Mouse (Mus musculus): ENCODE measurements around the gene Nme1.

Gene Nme1

GRCm38 (mm10) chr11:93968005-93968847, at the start of gene Nme1, which contains the start of gene Gm20390:
Gene Nme1 (minus strand): TSS chr11:93968521.
Gene Gm20390 (minus strand): TSS chr11:93968293.
- DNase-seq = peak; percentile 99

- DNase-seq = no peak
These were observed 35.0 kb upstream of the Nme1 start for GRCm38 (mm10) chr11:94003346-94003745.

DNA sequence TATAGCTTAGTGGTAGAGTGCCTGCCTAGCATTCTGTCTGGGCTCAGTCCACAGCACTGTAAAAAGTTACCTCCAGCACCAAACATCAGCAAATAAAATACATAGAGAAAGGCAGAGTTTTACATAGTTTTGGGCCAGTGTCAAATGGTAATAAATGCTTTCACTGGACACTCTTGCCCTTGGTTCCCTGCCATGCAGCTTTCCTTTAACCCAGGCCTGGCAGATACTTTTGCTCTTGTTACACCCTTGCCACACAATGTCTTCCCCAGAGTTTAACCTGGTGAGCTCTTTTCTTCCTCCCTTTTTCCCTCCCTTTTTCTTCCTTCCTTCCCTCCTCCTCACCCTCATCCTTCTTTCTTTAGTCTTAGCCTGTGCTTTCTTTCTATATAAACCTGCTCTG, 31.0 kb upstream of the Nme1 start:
- no peak for DNase-seq

GRCm38 (mm10) chr11:93997141-93997775, 28.9 kb upstream of the Nme1 start:
- DNase-seq = peak; percentile 12

- DNase-seq = peak; percentile 58
These were observed 28.2 kb upstream of the Nme1 start for GRCm38 (mm10) chr11:93996306-93997140.

DNA sequence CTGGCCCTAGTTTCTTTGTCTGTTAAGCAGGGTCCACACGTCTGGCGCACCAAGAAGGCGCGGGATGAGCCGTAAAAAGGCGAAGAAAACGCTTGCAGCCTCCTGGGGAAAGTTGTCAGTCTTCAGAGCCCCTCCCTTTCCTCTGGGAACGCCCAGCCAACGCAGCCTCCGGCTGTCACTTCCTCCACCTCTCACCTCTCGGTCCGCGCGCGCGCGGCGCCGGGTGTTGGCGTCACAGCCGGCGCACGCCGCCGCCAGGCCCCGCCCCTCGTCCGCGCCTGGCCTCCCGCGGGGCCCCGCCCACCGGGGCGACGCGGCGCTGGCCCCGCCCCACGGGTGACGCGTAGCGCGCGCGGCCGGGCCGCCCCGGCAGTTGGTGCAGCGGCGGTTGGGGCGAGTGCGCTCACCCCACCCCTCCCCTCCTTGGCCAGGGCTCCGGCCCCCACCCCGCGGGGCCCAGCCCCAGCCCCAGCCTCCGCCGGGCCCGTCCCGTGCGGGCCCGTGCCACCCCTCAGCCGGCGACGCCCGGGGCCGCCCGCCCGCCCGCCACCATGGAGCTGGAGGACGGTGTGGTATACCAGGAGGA, 27.5 kb upstream of the Nme1 start, which contains the start of gene Spag9:
TSS of gene Spag9 (plus strand) at position 372 of the 586 bp plus-strand sequence.
- peak; percentile 94 for DNase-seq

- DNase-seq = peak; percentile 72
These were observed 26.9 kb upstream of the Nme1 start for GRCm38 (mm10) chr11:93995111-93995719.

- DNase-seq = peak; percentile 3
These were observed 26.2 kb upstream of the Nme1 start for GRCm38 (mm10) chr11:93994531-93994930.

- no peak for DNase-seq
These were observed 20.2 kb upstream of the Nme1 start for GRCm38 (mm10) chr11:93988328-93989062.

- no peak for DNase-seq
These were observed 19.5 kb upstream of the Nme1 start for GRCm38 (mm10) chr11:93987625-93988327.

DNA sequence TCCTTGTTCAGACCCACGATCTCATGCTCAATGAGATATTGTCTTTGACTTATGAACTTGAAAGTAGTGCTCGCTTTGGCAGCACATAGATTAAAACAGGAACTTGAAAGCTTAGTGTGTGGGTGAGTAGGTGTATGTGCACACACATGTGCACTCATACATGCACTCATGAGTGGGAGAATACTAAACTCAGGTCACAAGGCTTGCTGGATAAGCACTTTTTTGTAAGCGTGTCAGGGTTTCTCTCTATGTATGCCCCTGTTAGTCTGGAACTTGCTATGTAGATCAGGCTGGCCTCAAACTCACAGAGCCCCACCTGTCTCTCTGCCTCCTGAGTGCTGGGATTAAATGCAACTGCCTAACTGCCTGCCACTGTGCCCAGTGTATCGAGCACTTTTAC, 18.7 kb upstream of the Nme1 start:
- no peak for DNase-seq

DNA sequence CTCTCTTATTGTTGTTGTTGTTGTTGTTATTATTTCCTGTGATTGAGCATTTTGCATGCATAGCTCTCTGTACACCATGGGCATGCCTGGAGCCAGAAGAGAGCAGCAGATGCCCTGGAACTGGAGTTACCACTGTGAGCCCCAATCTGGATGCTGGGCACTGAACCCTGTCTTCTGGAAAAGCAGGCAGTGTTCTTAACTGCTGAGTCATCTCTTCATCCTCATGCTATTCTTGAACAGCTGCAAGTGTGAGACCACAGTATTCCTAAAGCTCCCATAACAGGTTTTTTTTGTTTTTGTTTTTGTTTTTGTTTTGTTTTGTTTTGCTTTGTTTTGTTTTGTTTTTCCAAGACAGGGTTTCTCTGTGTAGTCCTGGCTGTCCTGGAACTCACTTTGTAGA, 18.0 kb upstream of the Nme1 start:
- no peak for DNase-seq

DNA sequence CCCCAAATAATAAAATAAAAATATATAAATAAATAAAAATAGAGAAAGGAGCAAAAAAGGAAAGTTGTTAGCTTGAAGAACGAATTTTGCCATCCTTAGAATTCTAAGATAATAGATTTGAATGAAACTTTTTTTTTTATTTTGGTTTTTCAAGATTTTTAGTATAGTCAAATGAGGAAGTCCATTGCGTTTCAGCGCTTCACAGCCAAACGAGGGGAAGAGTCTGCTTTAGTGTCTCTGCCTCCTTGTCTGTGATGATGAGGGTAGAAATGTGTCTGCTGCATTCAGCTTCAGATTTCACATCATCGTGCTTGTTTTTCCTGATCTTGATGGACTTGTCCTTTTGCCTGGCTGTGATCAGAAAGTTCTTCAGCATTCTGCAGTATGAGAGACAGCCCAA, 16.9 kb upstream of the Nme1 start:
- DNase-seq = no peak

DNA sequence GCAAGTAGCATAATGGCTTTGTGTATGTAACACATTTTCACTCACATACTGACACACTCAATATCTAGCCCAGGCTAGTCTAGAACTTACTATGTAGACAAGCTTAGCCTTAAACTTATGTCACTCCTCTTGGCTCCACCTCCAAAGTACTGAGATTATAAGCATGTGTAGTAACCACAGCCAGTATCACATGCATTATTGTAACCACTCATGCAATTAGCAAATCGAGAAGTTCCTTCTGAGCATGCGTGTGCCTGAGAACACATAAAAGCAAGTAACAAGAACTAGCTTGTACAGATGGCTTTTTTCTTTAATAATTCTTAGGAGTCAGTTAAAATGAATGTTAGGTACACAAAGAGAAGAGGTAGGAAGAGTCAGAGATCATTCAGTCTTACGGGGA, 16.3 kb upstream of the Nme1 start:
- DNase-seq = no peak

DNA sequence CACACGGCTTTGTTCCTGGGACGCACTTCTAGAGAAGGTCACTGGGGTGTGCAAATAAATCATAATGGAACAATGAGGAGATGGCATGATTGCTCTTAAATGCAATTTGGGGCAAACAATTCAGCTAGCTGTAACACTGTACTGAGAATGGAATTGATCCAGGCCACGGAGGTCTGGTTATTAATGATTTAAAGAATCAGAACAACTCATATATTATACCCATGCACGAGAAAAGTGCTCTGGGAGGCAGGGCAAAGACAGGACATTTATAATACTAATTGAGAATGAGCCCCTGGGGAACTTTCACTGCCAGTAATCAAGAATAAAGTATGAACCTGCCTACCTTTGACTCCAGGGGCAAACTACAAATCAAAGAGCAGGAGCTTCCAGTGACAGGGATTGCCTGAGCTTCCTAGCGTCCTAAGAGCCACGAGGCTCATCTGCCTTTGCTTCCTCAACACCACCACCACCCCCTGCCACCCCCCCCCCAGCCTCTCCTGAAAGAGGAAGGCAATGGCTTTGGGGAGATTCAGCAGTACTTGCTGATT, 11.3 kb upstream of the Nme1 start:
- no peak for DNase-seq

- DNase-seq = no peak
These were observed 4.6 kb upstream of the Nme1 start for GRCm38 (mm10) chr11:93972951-93973350.

GRCm38 (mm10) chr11:93969799-93970198, 1.5 kb upstream of the Nme1 start:
- no peak for DNase-seq

GRCm38 (mm10) chr11:93969171-93969570, 850 bp upstream of the Nme1 start:
- no peak for DNase-seq

- DNase-seq = no peak
These were observed 467 bp upstream of the Nme1 start for GRCm38 (mm10) chr11:93968848-93969128.

DNA sequence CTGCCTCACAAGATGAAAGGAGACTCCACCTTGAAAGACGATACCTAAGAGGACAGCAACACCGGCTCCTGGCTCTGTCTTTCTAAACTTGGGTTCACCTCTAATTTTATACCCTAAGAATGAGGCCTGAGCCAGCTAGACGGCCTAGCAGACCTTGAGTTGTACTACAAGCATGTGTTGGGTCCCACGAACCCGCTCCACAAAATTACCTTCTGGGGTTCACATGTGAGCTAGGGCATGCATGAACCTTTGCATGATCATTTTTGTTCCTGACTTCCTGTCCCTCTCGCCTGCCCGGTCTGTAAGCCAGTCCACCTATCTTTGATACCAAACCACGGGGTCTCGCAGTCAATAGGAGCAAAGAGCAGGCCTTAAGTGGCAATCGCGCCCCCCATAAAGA, 940 bp downstream of the Nme1 start:
- DNase-seq = peak; percentile 17

DNA sequence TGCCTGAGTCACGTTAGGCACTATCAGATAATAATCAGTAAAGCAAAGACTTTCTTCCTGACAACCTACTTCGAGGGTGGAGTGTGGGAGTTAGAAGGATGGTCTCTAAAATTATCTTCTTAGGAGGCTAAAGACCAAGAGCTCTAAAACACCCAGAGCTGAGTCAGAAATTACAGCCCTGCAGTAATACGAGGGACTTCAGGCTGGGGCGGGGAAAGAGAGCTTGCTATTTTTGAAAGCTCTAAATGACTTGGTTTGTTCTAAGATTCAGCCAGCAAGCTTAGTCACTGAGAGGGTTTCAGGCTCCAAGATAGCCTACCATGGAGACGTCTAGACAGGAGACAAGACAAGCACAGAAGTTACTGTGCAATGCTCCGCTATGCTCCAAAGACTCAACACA, 2.9 kb downstream of the Nme1 start:
- DNase-seq = no peak

Measured in thymus, postnatal 25 days (tissue).